Mouse (Mus musculus): ENCODE results near the gene Glyctk. TPM values are rescaled to one million over a fixed set of nuclear protein-coding genes. Genes with fewer than 3 reads are reported as not detected.
A peak's percentile ranks its signal among the peaks of the same experiment; 100 is the strongest.

Gene Glyctk
- polyA plus RNA-seq, 1 experiment from 2014 or later, result 9.4 TPM

- peaks cover 31% of the 10 kb centered on the region for H3K4me1 ChIP-seq
- H3K27me3 ChIP-seq, result no peaks in the 10 kb centered on the region
- peaks cover 65% of the 10 kb centered on the region for H3K36me3 ChIP-seq
- H3K27ac ChIP-seq, result no peak overlapping the region
- no peak overlapping the region for H3K9ac ChIP-seq
- no peak overlapping the region for H3K4me3 ChIP-seq (replicated peaks)
- no peak overlapping the region for H3K4me2 ChIP-seq
- WGBS, result 90% methylated on average over 8 of the region's 8 CpGs
- ATAC-seq (replicated peaks; ENCODE audit: low FRiP score), result no peak
- H3K9me3 ChIP-seq (replicated peaks), result no peaks in the 10 kb centered on the region
These were observed 37.8 kb upstream of the Glyctk start for GRCm38 (mm10) chr9:106195693-106196092.

- no peak for ATAC-seq (replicated peaks; ENCODE audit: low FRiP score)
- Histone ChIP-seq H3K4me3 (replicated peaks) (no peak overlapping the region), H3K4me1 (peaks cover 20% of the 10 kb centered on the region), H3K27me3 (no peaks in the 10 kb centered on the region), H3K36me3 (peaks cover 80% of the 10 kb centered on the region), H3K4me2 (no peak overlapping the region), H3K9ac (no peak overlapping the region), H3K27ac (no peak overlapping the region), H3K9me3 (replicated peaks) (no peaks in the 10 kb centered on the region)
- WGBS, result 90% methylated on average over 8 of the region's 8 CpGs
These were observed 36.2 kb upstream of the Glyctk start for GRCm38 (mm10) chr9:106193930-106194807.

- no peaks in the 10 kb centered on the region for H3K27me3 ChIP-seq
- ATAC-seq (replicated peaks; ENCODE audit: low FRiP score), result no peak
- H3K36me3 ChIP-seq, result peaks cover 92% of the 10 kb centered on the region
- H3K4me3 ChIP-seq (replicated peaks), result no peak overlapping the region
- H3K9ac ChIP-seq, result no peak overlapping the region
- peaks cover 12% of the 10 kb centered on the region for H3K4me1 ChIP-seq
- no peak overlapping the region for H3K4me2 ChIP-seq
- 93% methylated on average over 1 of the region's 1 CpGs for WGBS
- H3K9me3 ChIP-seq (replicated peaks), result no peaks in the 10 kb centered on the region
- H3K27ac ChIP-seq, result no peak overlapping the region
These were observed 35.1 kb upstream of the Glyctk start for GRCm38 (mm10) chr9:106192998-106193397.

DNA sequence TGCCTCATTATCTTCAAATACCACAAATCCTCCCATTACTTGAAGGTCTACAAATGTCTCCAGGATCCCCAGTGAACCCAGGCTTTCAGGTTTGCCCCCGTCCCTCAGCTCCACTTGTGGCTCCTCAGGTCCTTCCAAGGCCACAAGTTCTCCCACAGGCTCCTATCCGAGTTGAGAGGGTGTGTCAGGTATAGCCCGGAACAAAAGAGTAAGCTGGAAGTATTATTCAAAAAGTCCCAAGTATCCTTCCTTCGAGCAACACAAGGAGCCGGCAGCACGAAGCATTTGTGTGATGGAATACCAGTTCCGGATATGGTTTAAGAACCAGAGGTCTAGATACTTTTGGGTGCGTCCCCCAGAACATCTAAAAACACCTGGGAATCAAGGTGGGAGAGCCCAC is 34.1 kb upstream of the Glyctk start:
- no peaks in the 10 kb centered on the region for H3K9me3 ChIP-seq (replicated peaks)
- H3K27me3 ChIP-seq, result no peaks in the 10 kb centered on the region
- no peak overlapping the region for H3K4me2 ChIP-seq
- no peak overlapping the region for H3K9ac ChIP-seq
- H3K36me3 ChIP-seq, result peaks cover 96% of the 10 kb centered on the region
- no peak for ATAC-seq (replicated peaks; ENCODE audit: low FRiP score)
- H3K4me1 ChIP-seq, result 0 out of 2 replicates have a peak, but pooled peaks cover 4% of the 10 kb centered on the region
- no peak overlapping the region for H3K27ac ChIP-seq
- H3K4me3 ChIP-seq (replicated peaks), result no peak overlapping the region
- 88% methylated on average over 8 of the region's 8 CpGs for WGBS

- Histone ChIP-seq H3K4me3 (replicated peaks) (no peak overlapping the region), H3K9me3 (replicated peaks) (no peaks in the 10 kb centered on the region), H3K36me3 (peaks cover 96% of the 10 kb centered on the region), H3K4me2 (no peak overlapping the region), H3K27me3 (no peaks in the 10 kb centered on the region), H3K9ac (no peak overlapping the region), H3K4me1 (0 out of 2 replicates have a peak, but pooled peaks cover 4% of the 10 kb centered on the region), H3K27ac (no peak overlapping the region)
- no peak for ATAC-seq (replicated peaks; ENCODE audit: low FRiP score)
- 90% methylated on average over 1 of the region's 1 CpGs for WGBS
These were observed 33.4 kb upstream of the Glyctk start for GRCm38 (mm10) chr9:106191355-106191754.

- WGBS, result 88% methylated on average over 5 of the region's 5 CpGs
These were observed 26.1 kb upstream of the Glyctk start for GRCm38 (mm10) chr9:106183996-106184395.

DNA sequence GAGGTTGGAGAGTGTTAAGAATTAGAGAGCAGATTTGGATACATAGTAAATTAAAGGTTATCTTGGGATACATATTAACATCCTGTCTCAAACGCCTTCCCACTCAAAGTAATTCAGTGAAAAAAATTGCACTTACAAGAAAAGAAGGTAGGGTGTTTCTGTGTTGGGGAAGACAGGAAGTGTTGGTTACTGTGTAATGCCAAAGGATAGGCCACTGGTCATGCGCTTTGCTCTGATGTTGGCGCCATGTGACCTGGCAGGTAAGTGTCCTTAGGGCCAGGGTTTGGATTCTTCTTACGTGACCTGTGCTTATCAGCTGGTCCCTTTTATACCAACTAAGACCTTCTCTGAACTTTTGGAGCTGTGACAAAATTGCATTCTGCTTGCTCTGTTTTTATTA is 24.2 kb upstream of the Glyctk start:
- H3K27ac ChIP-seq, result no peak overlapping the region
- H3K4me2 ChIP-seq, result no peak overlapping the region
- ATAC-seq (replicated peaks; ENCODE audit: low FRiP score), result no peak
- H3K9ac ChIP-seq, result no peak overlapping the region
- no peaks in the 10 kb centered on the region for H3K9me3 ChIP-seq (replicated peaks)
- H3K4me1 ChIP-seq, result no peaks in the 10 kb centered on the region
- no peaks in the 10 kb centered on the region for H3K27me3 ChIP-seq
- 90% methylated on average over 4 of the region's 4 CpGs for WGBS
- H3K36me3 ChIP-seq, result peaks cover 100% of the 10 kb centered on the region
- H3K4me3 ChIP-seq (replicated peaks), result no peak overlapping the region

More at GRCm38 (mm10) chr9:106183996-106184395, 26.1 kb upstream of the Glyctk start:
- ATAC-seq (replicated peaks; ENCODE audit: low FRiP score), result no peak
- H3K4me3 ChIP-seq (replicated peaks), result no peak overlapping the region
- H3K27ac ChIP-seq, result 0 out of 2 replicates have a peak overlapping the region, but pooled peaks have one; percentile 13
- H3K9ac ChIP-seq, result no peak overlapping the region
- H3K4me2 ChIP-seq, result no peak overlapping the region
- H3K4me1 ChIP-seq, result no peaks in the 10 kb centered on the region
- no peaks in the 10 kb centered on the region for H3K9me3 ChIP-seq (replicated peaks)
- no peaks in the 10 kb centered on the region for H3K27me3 ChIP-seq
- H3K36me3 ChIP-seq, result peaks cover 100% of the 10 kb centered on the region

- ATAC-seq (replicated peaks; ENCODE audit: low FRiP score), result no peak
- H3K36me3 ChIP-seq, result peaks cover 90% of the 10 kb centered on the region
- 94% methylated on average over 3 of the region's 3 CpGs for WGBS
These were observed 22.0 kb upstream of the Glyctk start for GRCm38 (mm10) chr9:106179964-106180363.

DNA sequence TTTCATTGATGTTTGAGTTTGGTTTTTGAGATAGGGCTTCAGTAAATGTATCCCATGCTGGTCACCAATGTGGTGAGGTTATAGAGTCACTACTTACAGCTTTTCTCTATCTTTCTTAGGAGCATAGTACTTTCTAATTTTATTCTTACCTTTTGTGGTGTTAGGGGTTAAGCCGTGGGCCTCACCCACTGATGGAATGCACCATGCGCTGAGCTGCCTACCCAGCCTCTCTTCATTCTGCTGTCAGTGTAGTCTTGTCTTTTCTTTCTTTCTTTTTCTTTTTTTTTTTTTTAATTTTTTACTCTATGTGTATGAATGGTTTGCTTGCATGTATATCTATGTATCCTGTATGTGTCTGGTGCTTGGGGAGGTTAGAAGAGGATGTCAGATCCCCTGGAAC is 21.5 kb upstream of the Glyctk start:
- WGBS, result 82% methylated on average over 2 of the region's 2 CpGs
- Histone ChIP-seq H3K4me3 (replicated peaks) (no peak overlapping the region), H3K27ac (no peak overlapping the region), H3K4me1 (peaks cover 19% of the 10 kb centered on the region), H3K36me3 (peaks cover 85% of the 10 kb centered on the region), H3K9ac (no peak overlapping the region), H3K9me3 (replicated peaks) (no peaks in the 10 kb centered on the region), H3K27me3 (no peaks in the 10 kb centered on the region), H3K4me2 (no peak overlapping the region)
- ATAC-seq (replicated peaks; ENCODE audit: low FRiP score), result no peak

More at GRCm38 (mm10) chr9:106179964-106180363, 22.0 kb upstream of the Glyctk start:
- no peaks in the 10 kb centered on the region for H3K9me3 ChIP-seq (replicated peaks)
- H3K4me1 ChIP-seq, result peaks cover 15% of the 10 kb centered on the region
- H3K9ac ChIP-seq, result no peak overlapping the region
- no peak overlapping the region for H3K4me2 ChIP-seq
- H3K4me3 ChIP-seq (replicated peaks), result no peak overlapping the region
- no peaks in the 10 kb centered on the region for H3K27me3 ChIP-seq
- no peak overlapping the region for H3K27ac ChIP-seq

GRCm38 (mm10) chr9:106177799-106178198 is 19.9 kb upstream of the Glyctk start:
- no peaks in the 10 kb centered on the region for H3K27me3 ChIP-seq
- H3K9me3 ChIP-seq (replicated peaks), result no peaks in the 10 kb centered on the region
- peaks cover 34% of the 10 kb centered on the region for H3K4me1 ChIP-seq
- no peak for ATAC-seq (replicated peaks; ENCODE audit: low FRiP score)
- H3K36me3 ChIP-seq, result peaks cover 68% of the 10 kb centered on the region
- WGBS, result 87% methylated on average over 6 of the region's 6 CpGs
- H3K4me2 ChIP-seq, result no peak overlapping the region
- no peak overlapping the region for H3K9ac ChIP-seq
- H3K27ac ChIP-seq, result no peak overlapping the region
- H3K4me3 ChIP-seq (replicated peaks), result no peak overlapping the region

DNA sequence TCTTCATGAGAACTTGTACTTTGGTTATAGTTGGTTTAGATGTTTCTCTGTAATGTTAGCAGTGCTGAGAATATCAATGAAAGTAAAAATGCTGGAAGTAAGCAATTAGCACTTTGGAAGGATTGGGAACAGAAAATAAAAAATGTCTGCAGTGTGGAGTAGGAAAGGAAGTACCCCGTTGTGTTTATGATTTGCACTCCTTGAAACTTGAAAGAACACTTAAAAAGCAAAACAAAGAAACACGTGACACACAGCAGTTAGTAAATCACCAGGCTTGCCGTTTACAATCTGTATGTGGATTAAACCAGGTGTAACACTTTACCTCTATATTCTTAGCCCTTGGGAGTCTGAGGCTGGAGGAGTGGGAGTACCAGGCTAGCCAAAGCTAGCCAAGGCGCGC is 18.8 kb upstream of the Glyctk start:
- H3K36me3 ChIP-seq, result peaks cover 58% of the 10 kb centered on the region
- no peak overlapping the region for H3K4me2 ChIP-seq
- H3K27me3 ChIP-seq, result no peaks in the 10 kb centered on the region
- H3K9ac ChIP-seq, result no peak overlapping the region
- H3K4me3 ChIP-seq (replicated peaks), result no peak overlapping the region
- no peak for ATAC-seq (replicated peaks; ENCODE audit: low FRiP score)
- WGBS, result 58% methylated on average over 5 of the region's 5 CpGs
- H3K9me3 ChIP-seq (replicated peaks), result no peaks in the 10 kb centered on the region
- H3K4me1 ChIP-seq, result peaks cover 35% of the 10 kb centered on the region
- no peak overlapping the region for H3K27ac ChIP-seq

- ATAC-seq (replicated peaks; ENCODE audit: low FRiP score), result no peak
- H3K9me3 ChIP-seq (replicated peaks), result no peaks in the 10 kb centered on the region
- 54% methylated on average over 3 of the region's 3 CpGs for WGBS
- peaks cover 35% of the 10 kb centered on the region for H3K4me1 ChIP-seq
- H3K4me3 ChIP-seq (replicated peaks), result no peak overlapping the region
- H3K36me3 ChIP-seq, result peaks cover 47% of the 10 kb centered on the region
- no peaks in the 10 kb centered on the region for H3K27me3 ChIP-seq
- no peak overlapping the region for H3K4me2 ChIP-seq
- H3K27ac ChIP-seq, result no peak overlapping the region
- H3K9ac ChIP-seq, result no peak overlapping the region
These were observed 17.7 kb upstream of the Glyctk start for GRCm38 (mm10) chr9:106175552-106176200.
